Mouse (Mus musculus): Measurements from ENCODE around the gene Olfr1499. TPM values are rescaled to one million over a fixed set of nuclear protein-coding genes. Genes with fewer than 3 reads are reported as not detected.
"Not testable (repeated sequence)": the region's sequence is repeated elsewhere in the genome, so short reads cannot be mapped to it uniquely, and the experiment has no call there.

Gene Olfr1499
- total RNA-seq (2021), result not detected
- long read RNA-seq, experiment 1, result 0 reads
- long read RNA-seq, experiment 2, result 0 reads

DNA sequence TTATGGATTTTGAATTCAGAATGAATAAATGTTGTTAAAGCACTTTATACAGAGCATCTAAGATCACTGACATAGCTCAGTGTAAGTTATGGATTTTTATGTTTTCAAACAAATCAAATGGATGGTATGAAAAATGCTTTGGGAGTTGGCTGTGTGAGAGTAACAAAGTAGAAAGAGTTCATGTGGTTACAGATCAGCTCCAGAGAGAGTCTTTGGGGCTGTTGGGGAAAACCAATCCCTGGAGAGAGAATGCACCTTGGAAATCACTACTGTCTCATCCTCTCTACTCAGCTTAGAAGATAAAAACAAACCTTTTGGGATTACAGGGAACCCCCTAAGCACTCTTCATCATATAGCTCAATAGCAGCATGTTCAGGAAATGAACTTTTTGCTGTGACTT, at the start of gene Olfr1499:
TSS of gene Olfr1499 (minus strand) at position 101 of the 400 bp plus-strand sequence.
- DNase-seq, result no peak

DNA sequence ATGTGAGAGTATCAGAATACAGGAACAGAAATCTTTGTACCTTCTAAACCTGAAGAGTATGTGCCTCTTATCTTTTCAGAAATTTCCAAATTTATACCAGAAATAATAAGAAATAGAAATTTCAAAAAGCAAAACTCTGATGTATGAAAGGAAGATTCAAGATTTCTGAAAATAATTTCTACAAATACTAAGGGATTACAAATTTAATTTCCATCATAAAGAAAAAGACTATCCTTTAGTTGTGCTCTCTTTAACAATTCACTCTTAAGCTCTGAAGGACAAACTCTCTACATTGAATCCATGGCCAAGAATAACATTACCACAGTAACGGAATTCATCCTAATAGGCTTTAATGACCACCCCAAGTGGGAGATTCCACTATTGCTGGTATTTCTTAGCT, 42.2 kb upstream of the Olfr1499 start, which contains the start of gene Olfr1502:
TSS of gene Olfr1502 (plus strand) at position 301 of the 400 bp plus-strand sequence.
- DNase-seq, result no peak

DNA sequence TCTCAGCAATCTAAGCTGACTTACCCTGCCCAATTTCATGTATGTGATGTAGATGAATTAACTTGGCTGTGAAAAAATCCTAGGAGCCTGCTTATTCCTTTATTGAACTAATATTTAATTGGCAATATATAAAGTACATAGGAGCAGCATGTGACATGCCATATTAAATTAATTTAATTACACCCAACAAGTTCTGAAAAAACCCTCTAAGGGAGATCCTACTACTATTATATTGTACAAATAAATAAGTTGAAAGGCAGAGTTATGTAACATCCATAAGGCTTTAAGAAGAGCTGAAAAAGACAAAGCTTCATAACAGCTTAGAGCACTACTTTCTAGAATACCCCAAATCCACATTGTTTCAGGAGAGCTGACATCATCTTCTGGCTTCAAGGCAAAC, 31.3 kb upstream of the Olfr1499 start, which contains the start of gene Olfr1501:
TSS of gene Olfr1501 (minus strand) at position 101 of the 400 bp plus-strand sequence.
- DNase-seq, result not testable (repeated sequence)

DNA sequence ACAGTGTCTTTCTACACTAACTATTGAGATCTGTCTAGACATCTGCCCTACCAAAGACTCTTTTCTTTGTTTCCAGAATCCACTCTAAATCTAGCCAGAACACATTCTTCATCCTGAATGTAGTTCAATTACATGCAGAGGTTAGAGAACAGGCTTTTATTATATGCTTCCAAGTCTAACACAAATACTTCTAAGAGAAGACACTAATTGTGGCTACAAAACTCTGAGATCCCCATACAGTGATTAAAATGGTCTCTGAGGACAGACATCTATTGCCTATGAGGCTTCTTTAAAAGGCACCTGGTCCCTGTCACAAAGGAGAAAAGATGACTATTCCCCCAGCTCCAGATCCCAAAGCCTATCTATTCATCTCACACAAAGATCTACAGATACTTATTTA, 11.1 kb upstream of the Olfr1499 start, which contains the start of gene Olfr1500:
TSS of gene Olfr1500 (minus strand) at position 101 of the 400 bp plus-strand sequence.
- DNase-seq, result no peak

DNA sequence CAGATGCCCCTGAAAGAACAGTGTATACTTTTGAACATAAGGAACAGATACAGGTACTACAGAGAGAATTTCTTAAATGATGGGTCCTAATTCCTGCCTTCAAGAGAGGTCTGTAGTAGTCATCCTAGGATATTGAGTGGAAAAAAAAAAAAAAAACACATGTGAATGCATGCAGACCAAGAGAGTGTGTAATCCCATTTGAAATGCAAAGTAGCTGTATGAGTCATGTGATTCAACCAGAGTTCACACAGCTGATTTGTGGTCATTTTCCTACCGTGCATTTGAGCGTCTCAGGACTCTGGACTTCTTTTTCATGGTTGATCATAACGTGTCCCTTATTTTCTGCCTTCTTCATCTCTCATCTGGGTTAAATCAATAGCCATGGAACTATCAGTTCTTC, 9.2 kb upstream of the Olfr1499 start:
- no peak for DNase-seq

DNA sequence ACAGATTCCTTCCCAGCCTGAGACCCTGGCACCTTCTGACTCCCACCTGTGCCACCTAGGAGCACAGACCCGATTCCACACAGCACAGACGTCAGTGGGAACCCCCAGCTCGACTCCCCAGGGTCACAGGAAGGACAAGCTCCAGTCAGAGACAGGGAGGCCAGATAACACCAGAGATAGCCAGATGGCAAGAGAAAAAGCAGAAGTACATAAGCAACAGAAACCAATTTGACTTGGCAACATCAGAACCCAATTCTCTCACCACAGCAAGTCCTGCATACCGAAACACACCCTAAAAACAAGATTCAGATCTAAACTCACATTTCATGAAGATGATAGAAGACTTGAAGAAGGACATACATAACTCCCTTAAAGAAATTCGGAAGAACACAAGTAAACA, 1.6 kb upstream of the Olfr1499 start:
- DNase-seq, result no peak

DNA sequence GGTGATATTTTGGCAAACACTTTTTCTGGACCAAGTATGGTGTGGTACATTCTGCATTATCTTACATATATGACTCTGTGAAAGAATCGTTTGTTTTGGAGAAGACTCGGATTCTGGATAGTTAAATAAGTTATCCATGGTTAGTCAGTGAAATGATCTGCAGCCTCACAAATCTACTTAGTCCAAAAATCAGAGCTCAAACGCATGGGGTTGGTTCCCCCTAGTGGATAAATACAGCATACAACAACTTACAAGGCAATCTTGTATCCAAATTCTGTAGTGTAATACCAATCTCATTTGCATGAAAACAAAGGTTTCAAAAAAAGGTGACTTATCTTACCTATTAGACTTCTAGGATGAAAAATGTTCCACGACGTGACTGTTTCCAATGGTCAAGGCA, 420 bp downstream of the Olfr1499 start:
- no peak for DNase-seq

DNA sequence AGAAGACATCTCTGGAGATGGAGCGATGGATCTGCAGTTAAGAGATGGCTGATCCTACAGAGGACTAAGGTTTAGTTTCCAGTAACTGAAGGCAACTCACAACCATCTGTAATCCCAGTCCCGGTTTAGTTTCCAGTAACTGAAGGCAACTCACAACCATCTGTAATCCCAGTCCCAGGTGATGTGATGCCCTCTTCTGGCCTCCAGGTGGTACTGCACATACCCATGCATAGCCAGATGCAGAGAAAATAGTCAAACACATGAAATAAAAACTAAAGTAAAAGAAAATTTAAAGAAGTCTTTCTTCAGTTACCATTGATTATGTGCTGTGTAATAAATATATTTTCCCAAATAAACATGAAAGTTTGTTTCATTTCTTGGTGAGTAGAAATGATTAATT, 6.4 kb downstream of the Olfr1499 start:
- DNase-seq, result no peak

DNA sequence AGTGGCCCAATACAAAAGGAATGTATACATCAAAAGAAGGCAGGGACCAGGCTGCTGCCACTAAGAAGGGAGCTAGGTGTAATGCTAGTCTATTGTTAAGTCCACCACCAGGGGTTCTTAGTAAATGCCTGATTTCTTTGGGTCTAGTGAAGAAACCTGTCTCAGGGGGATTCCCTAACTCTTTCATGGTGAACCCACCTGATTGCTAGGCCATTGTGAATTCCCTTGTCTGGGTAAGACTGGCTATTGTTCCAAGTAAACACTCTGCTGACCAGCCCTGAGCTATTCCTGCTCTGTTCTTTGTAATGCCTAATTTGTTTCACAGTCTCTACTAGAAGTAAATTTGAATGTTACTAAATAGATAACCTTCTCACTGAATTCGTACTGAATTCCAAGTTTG, 13.8 kb downstream of the Olfr1499 start:
- not testable (repeated sequence) for DNase-seq

DNA sequence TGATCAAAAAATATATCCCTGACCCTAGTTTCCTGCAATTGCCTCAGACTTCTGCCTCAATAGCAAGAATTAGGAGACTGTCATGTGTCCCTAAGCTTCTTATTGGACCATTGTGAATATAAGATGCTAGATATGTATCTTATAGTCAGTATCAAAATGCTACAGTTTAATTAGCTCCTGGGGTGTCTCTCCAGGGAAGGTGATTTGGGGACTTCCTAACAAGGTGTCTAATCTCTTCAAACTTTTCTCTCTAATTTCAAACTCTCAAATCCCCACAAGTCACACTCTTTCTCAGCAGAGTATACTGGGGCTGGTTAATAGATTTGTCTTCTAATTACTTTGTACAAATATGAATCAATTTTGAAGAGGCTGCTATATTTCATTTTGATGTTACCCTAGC, 21.1 kb downstream of the Olfr1499 start, which contains the start of gene Olfr1497:
TSS of gene Olfr1497 (minus strand) at position 101 of the 400 bp plus-strand sequence.
- DNase-seq, result no peak

DNA sequence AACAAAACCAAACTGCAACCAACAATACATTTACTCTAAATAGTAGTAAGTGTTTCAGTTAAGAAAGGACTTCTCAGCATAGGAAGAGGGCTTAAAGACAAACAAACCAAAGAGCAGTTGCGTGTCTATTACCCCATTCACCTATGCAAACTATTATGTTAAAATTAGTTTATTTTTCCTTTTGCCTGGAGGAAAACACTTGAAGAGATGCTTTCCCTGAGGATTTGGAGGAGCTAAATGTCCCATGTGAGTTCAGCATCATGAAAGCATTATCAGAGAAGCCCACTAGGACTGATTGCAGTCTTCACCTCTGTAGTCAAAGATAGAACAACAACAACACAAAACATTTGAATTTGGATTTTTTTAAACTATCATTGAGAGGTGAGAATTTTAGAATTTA, 41.7 kb downstream of the Olfr1499 start, which contains the start of gene Olfr1496:
TSS of gene Olfr1496 (plus strand) at position 301 of the 400 bp plus-strand sequence.
- DNase-seq, result no peak

DNA sequence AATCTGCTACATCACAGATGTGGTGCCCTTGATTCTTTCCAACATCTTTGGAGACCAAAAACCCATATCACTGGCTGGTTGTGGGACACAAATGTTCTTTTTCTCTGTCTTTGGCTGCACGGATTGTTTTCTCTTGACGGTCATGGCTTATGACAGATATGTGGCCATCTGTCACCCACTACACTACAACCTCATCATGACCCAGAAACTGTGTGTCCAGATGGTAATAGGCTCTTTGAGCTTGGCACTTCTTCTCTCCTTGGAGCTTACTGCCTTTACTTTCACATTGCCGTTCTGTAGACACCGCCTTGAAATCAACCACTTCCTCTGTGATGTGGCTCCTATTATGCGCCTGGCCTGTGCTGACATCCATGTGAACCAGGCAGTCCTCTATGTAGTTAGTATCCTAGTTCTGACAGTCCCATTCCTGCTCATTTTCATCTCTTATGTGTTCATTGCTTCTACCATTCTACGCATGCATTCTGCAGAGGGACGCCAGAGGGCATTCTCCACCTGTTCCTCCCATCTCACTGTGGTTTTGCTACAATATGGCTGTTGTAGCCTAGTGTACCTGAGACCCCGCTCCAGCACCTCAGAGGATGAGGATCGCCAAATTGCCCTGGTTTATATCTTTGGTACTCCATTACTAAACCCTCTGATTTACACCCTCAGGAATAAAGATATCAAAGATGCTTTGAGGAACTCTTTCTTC, 50.5 kb downstream of the Olfr1499 start:
- no peak for DNase-seq

DNA sequence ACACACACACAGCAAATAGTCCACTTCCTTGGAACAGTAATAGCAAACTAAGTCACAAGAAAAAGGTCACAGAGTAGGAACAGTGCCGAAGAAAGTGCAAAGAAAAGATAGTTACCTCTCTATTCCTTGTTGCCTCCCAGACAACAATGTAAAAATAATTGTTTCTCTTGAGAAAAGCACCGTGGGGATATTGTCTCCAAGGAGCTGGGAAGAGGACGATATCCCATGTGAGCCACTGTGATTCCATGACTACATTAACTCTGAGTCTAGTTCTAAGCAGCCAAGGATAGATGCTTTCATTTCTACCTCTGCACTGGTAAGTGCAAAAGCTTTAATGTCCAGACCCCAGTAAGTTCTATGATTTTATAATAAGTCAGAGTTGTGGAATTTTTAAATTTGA, 54.9 kb downstream of the Olfr1499 start, which contains the start of gene Olfr1495:
TSS of gene Olfr1495 (plus strand) at position 301 of the 400 bp plus-strand sequence.
- no peak for DNase-seq

Other genes with a start within 250 kb of the Olfr1499 start
- gene Olfr1484, start 235.9 kb downstream of the Olfr1499 start, total RNA-seq (2021), result not detected
- gene Olfr1487, start 202.1 kb downstream of the Olfr1499 start, total RNA-seq (2021), result not detected
- gene Olfr1489, start 187.8 kb downstream of the Olfr1499 start, total RNA-seq (2021), result not detected
- gene Olfr1490, start 168.4 kb downstream of the Olfr1499 start, total RNA-seq (2021), result not detected
- gene Olfr1491, start 122.2 kb downstream of the Olfr1499 start, total RNA-seq (2021), result not detected
- not detected for gene Olfr1493-ps1, start 96.2 kb downstream of the Olfr1499 start, total RNA-seq (2021)
- not detected for gene Olfr1494, start 79.7 kb downstream of the Olfr1499 start, total RNA-seq (2021)
- not detected for gene Olfr1495, start 54.8 kb downstream of the Olfr1499 start, total RNA-seq (2021)
- not detected for gene Olfr1496, start 41.6 kb downstream of the Olfr1499 start, total RNA-seq (2021)
- gene Olfr1497, start 21.2 kb downstream of the Olfr1499 start, total RNA-seq (2021), result not detected
- gene Olfr1500, start 11.0 kb upstream of the Olfr1499 start, total RNA-seq (2021), result not detected
- gene Olfr1501, start 31.2 kb upstream of the Olfr1499 start, total RNA-seq (2021), result not detected
- not detected for gene Olfr1502, start 42.3 kb upstream of the Olfr1499 start, total RNA-seq (2021)
- gene Olfr1504, start 78.5 kb upstream of the Olfr1499 start, total RNA-seq (2021), result not detected
- not detected for gene Olfr1505, start 94.1 kb upstream of the Olfr1499 start, total RNA-seq (2021)